In genomic region chr13:110023031-110023430, GRCm38 (mm10) we compare ENCODE assay signal across 8 mouse cellular contexts.
DNase-seq lines count a peak whose midpoint lies in the region; ATAC-seq and TF ChIP-seq lines count a peak whose summit lies in the region.

No protein-coding gene starts in this region.

- H3K27me3 ChIP-seq in lung, postnatal 0 days (replicated peaks; ENCODE audit: insufficient read depth, low read length), result no peaks in the 10 kb centered on the region

- peak; percentile 55 for DNase-seq in adrenal gland, postnatal 14 days
- DNase-seq in adrenal gland, adult 8-10 months, result no peak
- DNase-seq in left cerebral cortex, adult 2 months (ENCODE audit: extremely low spot score in 1 of 2, low spot score in 2 of 2), result no peak
- no peak for DNase-seq in left cerebral cortex, adult 11 months (ENCODE audit: low spot score)
- peak; percentile 64 for DNase-seq in R1 (ENCODE audit: low read depth, low spot score)
- DNase-seq in lung, postnatal 0 days (ENCODE audit: low spot score), result no peak
- DNase-seq in c-Kit-positive CD71-positive TER-119-positive erythroid progenitor cells, embryonic 14.5 days (ENCODE audit: low spot score), result no peak
- DNase-seq in right cerebral cortex, postnatal 36 days (ENCODE audit: low spot score in 2 of 2), result no peak

- intact Hi-C loops in left cerebral cortex, adult 2 months (cut with DNase I), result loop anchor here (1.0 kb wide), 1 partner anchor 247 kb away; no protein-coding TSS in a partner anchor

- TF ChIP-seq EP300 in lung, postnatal 0 days (IDR thresholded peaks at IDR 0.05), result no peak

- no peak overlapping the region for H3K9ac ChIP-seq in lung, postnatal 0 days (replicated peaks; ENCODE audit: low read depth)

- H3K4me3 ChIP-seq in left cerebral cortex, adult 2 months, result no peak overlapping the region
- H3K4me3 ChIP-seq in lung, postnatal 0 days (ENCODE audit: low read depth, low read length), result no peak overlapping the region

- no peak for ATAC-seq in lung, postnatal 0 days

- TF ChIP-seq CTCF in left cerebral cortex, adult 2 months (IDR thresholded peaks at IDR 0.05), result peak; percentile 79
- TF ChIP-seq CTCF in lung, postnatal 0 days (IDR thresholded peaks at IDR 0.05), result peak; percentile 76

- 83% methylated on average over 5 of the region's 5 CpGs for WGBS in lung, postnatal 0 days

- no peaks in the 10 kb centered on the region for H3K9me3 ChIP-seq in lung, postnatal 0 days (ENCODE audit: low read length)

- no peak overlapping the region for H3K27ac ChIP-seq in left cerebral cortex, adult 2 months
- H3K27ac ChIP-seq in lung, postnatal 0 days (ENCODE audit: low read length), result no peak overlapping the region

- no peak overlapping the region for H3K4me2 ChIP-seq in lung, postnatal 0 days (replicated peaks; ENCODE audit: low read depth, low read length)

- peaks cover 7% of the 10 kb centered on the region; the same call in 1 of the 2 replicates for H3K4me1 ChIP-seq in lung, postnatal 0 days (ENCODE audit: insufficient read depth, low read depth, low read length)

- no peaks in the 10 kb centered on the region for H3K36me3 ChIP-seq in lung, postnatal 0 days (ENCODE audit: insufficient read depth, low read length)

Comparison
In these comparisons a context has a peak if more than half of its experiments do, and no peak if none do; other contexts are left out.
1. DNase-seq: peak in adrenal gland, postnatal 14 days (single experiment) and R1 (single experiment); none in adrenal gland, adult 8-10 months (single experiment), left cerebral cortex, adult 2 months (0 of 2), left cerebral cortex, adult 11 months (single experiment), lung, postnatal 0 days (single experiment), c-Kit-positive CD71-positive TER-119-positive erythroid progenitor cells, embryonic 14.5 days (single experiment) and right cerebral cortex, postnatal 36 days (0 of 2).